Mouse (Mus musculus): ENCODE measurements around the gene Jag2. TPM values are rescaled to one million over a fixed set of nuclear protein-coding genes. Genes with fewer than 3 reads are reported as not detected.

Jag2 gene
- polyA plus RNA-seq, 1 experiment from 2014 or later, result 3.5 TPM

GRCm38 (mm10) chr12:112897522-112898212, 31.9 kb downstream of the Jag2 start:
- 17% methylated on average over 16 of the region's 16 CpGs for WGBS
- Histone ChIP-seq H3K36me3 (no peaks in the 10 kb centered on the region), H3K4me1 (peaks cover 15% of the 10 kb centered on the region), H3K27me3 (peaks cover 50% of the 10 kb centered on the region), H3K27ac (0 out of 2 replicates have a peak overlapping the region, but pooled peaks have one; percentile 23), H3K4me2 (peak overlapping the region; percentile 39), H3K9ac (no peak overlapping the region), H3K9me3 (replicated peaks) (no peaks in the 10 kb centered on the region), H3K4me3 (replicated peaks) (0 out of 2 replicates have a peak overlapping the region, but pooled peaks have one; percentile 1)
- peak; percentile 81 for ATAC-seq (replicated peaks; ENCODE audit: low FRiP score)

DNA sequence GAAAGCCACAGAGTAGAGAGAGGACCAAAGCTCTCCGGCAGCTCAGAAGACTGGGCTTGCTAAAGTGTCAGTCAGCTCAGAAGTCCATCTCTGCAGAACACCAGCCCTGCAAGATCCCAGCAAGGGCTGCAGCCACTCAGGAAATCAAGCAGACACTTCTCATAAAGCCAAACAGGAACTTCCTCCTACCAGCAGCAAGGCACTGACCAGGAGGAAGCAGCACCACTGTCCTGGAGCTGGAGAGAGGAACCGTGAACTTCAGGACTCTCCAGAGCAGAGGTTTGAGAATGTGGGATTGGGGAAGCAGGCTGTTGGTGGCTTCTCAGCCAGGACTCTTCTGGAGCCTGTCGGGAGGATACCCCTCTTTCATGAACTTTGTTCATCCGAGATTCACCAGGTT, 34.6 kb downstream of the Jag2 start:
- H3K36me3 ChIP-seq, result no peaks in the 10 kb centered on the region
- H3K4me3 ChIP-seq (replicated peaks), result no peak overlapping the region
- H3K4me2 ChIP-seq, result no peak overlapping the region
- ATAC-seq (replicated peaks; ENCODE audit: low FRiP score), result no peak
- H3K9me3 ChIP-seq (replicated peaks), result no peaks in the 10 kb centered on the region
- peaks cover 48% of the 10 kb centered on the region for H3K27me3 ChIP-seq
- H3K4me1 ChIP-seq, result peaks cover 15% of the 10 kb centered on the region
- WGBS, result 68% methylated on average over 4 of the region's 4 CpGs
- H3K9ac ChIP-seq, result no peak overlapping the region
- H3K27ac ChIP-seq, result no peak overlapping the region; the same call in 1 of the 2 replicates

- 58% methylated on average over 11 of the region's 11 CpGs for WGBS
- no peak overlapping the region for H3K4me2 ChIP-seq
- no peak overlapping the region for H3K9ac ChIP-seq
These were observed 35.2 kb downstream of the Jag2 start for GRCm38 (mm10) chr12:112894303-112894884.

GRCm38 (mm10) chr12:112885465-112885864, 44.1 kb downstream of the Jag2 start:
- ATAC-seq (replicated peaks; ENCODE audit: low FRiP score), result no peak
- no peak overlapping the region for H3K4me3 ChIP-seq (replicated peaks)
- no peak overlapping the region for H3K27ac ChIP-seq
- peaks cover 2% of the 10 kb centered on the region; the same call in 1 of the 2 replicates for H3K27me3 ChIP-seq
- H3K4me2 ChIP-seq, result no peak overlapping the region
- H3K9ac ChIP-seq, result no peak overlapping the region
- no peaks in the 10 kb centered on the region for H3K9me3 ChIP-seq (replicated peaks)
- H3K4me1 ChIP-seq, result no peaks in the 10 kb centered on the region
- WGBS, result 40% methylated on average over 7 of the region's 7 CpGs
- H3K36me3 ChIP-seq, result no peaks in the 10 kb centered on the region

More at GRCm38 (mm10) chr12:112894303-112894884, 35.2 kb downstream of the Jag2 start:
- Histone ChIP-seq H3K4me1 (peaks cover 15% of the 10 kb centered on the region), H3K9me3 (replicated peaks) (no peaks in the 10 kb centered on the region), H3K27ac (no peak overlapping the region), H3K4me3 (replicated peaks) (no peak overlapping the region), H3K36me3 (no peaks in the 10 kb centered on the region), H3K27me3 (peaks cover 45% of the 10 kb centered on the region)
- ATAC-seq (replicated peaks; ENCODE audit: low FRiP score), result no peak

DNA sequence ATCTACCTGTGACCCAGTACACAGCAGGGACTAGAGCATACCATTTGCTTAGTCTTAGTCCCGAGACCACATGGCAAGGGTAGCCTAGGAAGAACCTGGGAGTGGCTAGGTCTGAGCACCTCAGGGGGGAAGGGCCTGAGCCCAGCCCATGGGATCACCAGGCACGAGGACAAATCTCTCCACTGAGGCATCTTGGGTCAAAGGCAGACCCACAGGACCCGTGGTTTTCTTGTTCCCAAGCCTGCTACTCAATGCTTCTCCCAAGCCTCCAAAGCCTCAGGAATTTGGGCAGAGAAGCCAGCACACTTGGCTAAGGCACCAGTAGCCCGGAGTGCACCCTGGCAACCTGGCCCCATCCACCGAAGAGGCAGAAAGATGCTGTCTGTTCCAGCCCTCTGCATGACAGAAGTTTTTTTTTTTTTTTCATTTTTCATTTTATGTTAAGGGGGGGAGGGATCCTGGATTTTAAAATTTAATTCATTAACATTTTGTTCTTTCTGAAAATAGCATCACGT, 48.2 kb downstream of the Jag2 start:
- H3K27ac ChIP-seq, result no peak overlapping the region
- no peak overlapping the region for H3K4me3 ChIP-seq (replicated peaks)
- no peak for ATAC-seq (replicated peaks; ENCODE audit: low FRiP score)
- H3K4me2 ChIP-seq, result no peak overlapping the region
- no peak overlapping the region for H3K9ac ChIP-seq
- no peaks in the 10 kb centered on the region for H3K36me3 ChIP-seq
- no peaks in the 10 kb centered on the region for H3K9me3 ChIP-seq (replicated peaks)
- H3K27me3 ChIP-seq, result peaks cover 41% of the 10 kb centered on the region
- WGBS, result 78% methylated on average over 6 of the region's 6 CpGs
- H3K4me1 ChIP-seq, result peaks cover 17% of the 10 kb centered on the region

- ATAC-seq (replicated peaks; ENCODE audit: low FRiP score), result no peak
- Histone ChIP-seq H3K9me3 (replicated peaks) (no peaks in the 10 kb centered on the region), H3K36me3 (no peaks in the 10 kb centered on the region), H3K9ac (no peak overlapping the region), H3K4me2 (no peak overlapping the region), H3K4me3 (replicated peaks) (no peak overlapping the region), H3K27me3 (peaks cover 48% of the 10 kb centered on the region), H3K4me1 (peaks cover 24% of the 10 kb centered on the region), H3K27ac (no peak overlapping the region)
- WGBS, result 74% methylated on average over 4 of the region's 4 CpGs
These were observed 48.9 kb downstream of the Jag2 start for GRCm38 (mm10) chr12:112880661-112881060.

GRCm38 (mm10) chr12:112879731-112880130, 49.8 kb downstream of the Jag2 start:
- ATAC-seq (replicated peaks; ENCODE audit: low FRiP score), result no peak
- H3K9ac ChIP-seq, result no peak overlapping the region
- no peak overlapping the region for H3K4me3 ChIP-seq (replicated peaks)
- 76% methylated on average over 5 of the region's 5 CpGs for WGBS
- no peaks in the 10 kb centered on the region for H3K9me3 ChIP-seq (replicated peaks)
- H3K27me3 ChIP-seq, result peaks cover 56% of the 10 kb centered on the region
- peaks cover 24% of the 10 kb centered on the region for H3K4me1 ChIP-seq
- H3K27ac ChIP-seq, result no peak overlapping the region
- no peaks in the 10 kb centered on the region for H3K36me3 ChIP-seq
- H3K4me2 ChIP-seq, result no peak overlapping the region

DNA sequence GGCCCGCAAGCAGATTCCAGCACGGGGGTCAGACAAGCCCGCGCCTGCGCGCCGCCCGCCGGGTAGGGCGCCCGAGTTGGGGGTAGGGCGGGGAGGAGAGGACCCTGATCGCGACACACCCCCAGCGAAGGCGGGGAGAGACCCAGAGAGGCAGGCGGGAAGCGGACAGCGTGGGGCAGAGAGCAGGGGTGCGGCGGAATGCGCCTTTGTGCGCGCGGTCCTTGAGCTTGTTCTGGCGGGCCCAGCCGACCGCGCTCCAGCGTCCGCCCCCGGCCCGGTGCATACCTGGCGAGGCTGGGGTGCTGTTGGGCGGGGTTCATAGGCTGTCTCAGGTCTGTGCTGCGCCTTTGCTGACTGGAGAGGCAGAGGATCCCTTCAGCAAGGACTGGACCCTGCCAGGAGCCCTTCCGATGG, 52.0 kb downstream of the Jag2 start:
- Histone ChIP-seq H3K9me3 (replicated peaks) (no peaks in the 10 kb centered on the region), H3K27me3 (peaks cover 76% of the 10 kb centered on the region), H3K4me2 (peak overlapping the region; percentile 69), H3K4me1 (peaks cover 37% of the 10 kb centered on the region), H3K27ac (no peak overlapping the region), H3K4me3 (replicated peaks) (peak overlapping the region; percentile 40), H3K36me3 (no peaks in the 10 kb centered on the region), H3K9ac (peak overlapping the region; percentile 21; the same call in 1 of the 2 replicates)
- ATAC-seq (replicated peaks; ENCODE audit: low FRiP score), result no peak; the same call in 1 of the 2 replicates
- under 1% methylated on average over 31 of the region's 37 CpGs for WGBS

- no peak overlapping the region for H3K27ac ChIP-seq
- 5% methylated on average over 17 of the region's 17 CpGs for WGBS
- H3K4me3 ChIP-seq (replicated peaks), result peak overlapping the region; percentile 40
These were observed 52.5 kb downstream of the Jag2 start for GRCm38 (mm10) chr12:112877073-112877576.

DNA sequence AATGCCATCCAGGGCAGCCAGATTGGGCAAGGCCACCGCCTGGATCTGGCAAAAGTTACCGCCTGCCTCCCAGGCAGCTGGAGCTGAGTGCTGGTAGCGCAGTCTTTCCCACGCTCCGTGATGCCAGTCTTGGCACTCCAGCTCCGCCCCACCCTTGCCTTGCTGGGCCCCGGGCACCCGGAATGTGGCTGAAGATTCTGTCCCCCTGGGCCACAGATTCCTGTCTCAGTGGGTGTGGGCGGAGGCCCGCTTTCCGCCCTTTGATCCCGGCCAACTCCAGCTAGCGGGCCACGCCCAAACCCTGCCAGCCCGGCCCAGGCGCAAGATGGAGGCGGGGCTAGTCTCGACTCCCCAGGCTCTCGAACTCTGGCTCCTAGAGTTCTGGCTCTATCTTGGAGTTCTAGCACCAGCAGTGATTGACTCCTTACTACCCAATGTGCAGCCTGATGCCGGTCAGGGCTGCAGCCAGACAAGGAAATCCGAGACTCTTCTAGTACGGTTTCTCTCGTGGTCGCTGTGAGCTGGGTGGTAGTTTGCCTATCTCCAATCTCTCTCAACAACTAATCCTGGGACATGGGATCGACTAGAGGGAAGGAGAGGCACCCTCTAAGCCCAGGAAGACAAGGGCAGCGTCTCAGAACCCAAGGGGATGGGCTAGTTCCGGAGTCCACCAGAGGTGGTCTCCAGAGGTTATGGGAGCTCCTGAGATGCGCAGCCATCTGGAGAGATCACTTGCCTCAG, 53.1 kb downstream of the Jag2 start:
- WGBS, result 4% methylated on average over 28 of the region's 28 CpGs
- H3K27me3 ChIP-seq, result peaks cover 86% of the 10 kb centered on the region
- H3K4me1 ChIP-seq, result peaks cover 37% of the 10 kb centered on the region
- no peaks in the 10 kb centered on the region for H3K9me3 ChIP-seq (replicated peaks)
- peak overlapping the region; percentile 69 for H3K4me2 ChIP-seq
- H3K4me3 ChIP-seq (replicated peaks), result peak overlapping the region; percentile 40
- no peaks in the 10 kb centered on the region for H3K36me3 ChIP-seq
- 0 out of 2 replicates have a peak, but pooled peaks have one; percentile 30 for ATAC-seq (replicated peaks; ENCODE audit: low FRiP score)
- peak overlapping the region; percentile 12; the same call in 1 of the 2 replicates for H3K9ac ChIP-seq
- no peak overlapping the region for H3K27ac ChIP-seq

More at GRCm38 (mm10) chr12:112877073-112877576, 52.5 kb downstream of the Jag2 start:
- no peaks in the 10 kb centered on the region for H3K36me3 ChIP-seq
- no peaks in the 10 kb centered on the region for H3K9me3 ChIP-seq (replicated peaks)
- ATAC-seq (replicated peaks; ENCODE audit: low FRiP score), result no peak
- peaks cover 37% of the 10 kb centered on the region for H3K4me1 ChIP-seq
- peak overlapping the region; percentile 21; the same call in 1 of the 2 replicates for H3K9ac ChIP-seq
- peaks cover 81% of the 10 kb centered on the region for H3K27me3 ChIP-seq
- peak overlapping the region; percentile 69 for H3K4me2 ChIP-seq

- Histone ChIP-seq H3K4me1 (peaks cover 45% of the 10 kb centered on the region), H3K27ac (no peak overlapping the region), H3K9ac (no peak overlapping the region), H3K4me3 (replicated peaks) (no peak overlapping the region), H3K4me2 (no peak overlapping the region), H3K27me3 (peaks cover 91% of the 10 kb centered on the region), H3K9me3 (replicated peaks) (no peaks in the 10 kb centered on the region), H3K36me3 (no peaks in the 10 kb centered on the region)
- WGBS, result 23% methylated on average over 16 of the region's 16 CpGs
- ATAC-seq (replicated peaks; ENCODE audit: low FRiP score), result peak; percentile 57
These were observed 54.2 kb downstream of the Jag2 start for GRCm38 (mm10) chr12:112875225-112876013.

Data from kidney, embryonic 15.5 days (tissue).